Mouse (Mus musculus): ENCODE measurements around the gene Bub1b. TPM values are rescaled to one million over a fixed set of nuclear protein-coding genes. Genes with fewer than 3 reads are reported as not detected.

Bub1b gene
- total and polyA plus RNA-seq, 3 experiments = 91.5 to 118 (median 99.3) TPM

GRCm38 (mm10) chr2:118661891-118662290, 63.9 kb downstream of the Bub1b start:
- H3K36me3 ChIP-seq (replicated peaks in 1 of 2; ENCODE audit: control insufficient read depth in 1 of 2, insufficient read depth in 1 of 2, low read length in 1 of 2) = no peaks in the 10 kb centered on the region
- DNase-seq (ENCODE audit: extremely low read depth) = no peak
- H3K27ac ChIP-seq (ENCODE audit: insufficient read depth, low read depth) = no peak overlapping the region
- TF ChIP-seq EP300 (IDR thresholded peaks at IDR 0.05; ENCODE audit: low read length) (no peak), POLR2AphosphoS2 (IDR thresholded peaks at IDR 0.05; ENCODE audit: low read depth, low read length) (no peak), GABPA (IDR thresholded peaks at IDR 0.05; ENCODE audit: insufficient replicate concordance, low read depth, low read length) (no peak), MAFK (IDR thresholded peaks at IDR 0.05; ENCODE audit: insufficient replicate concordance, low read length) (no peak), TBP (conservative IDR thresholded peaks at IDR 0.05; ENCODE audit: low read depth, low read length) (no peak), IRF4 (IDR thresholded peaks at IDR 0.05; ENCODE audit: low read depth, low read length) (no peak), MYC (IDR thresholded peaks at IDR 0.05; ENCODE audit: low read depth, low read length) (no peak), NRF1 (IDR thresholded peaks at IDR 0.05; ENCODE audit: low read depth, low read length) (no peak), SMC3 (IDR thresholded peaks at IDR 0.05; ENCODE audit: low read depth, low read length) (no peak), RAD21 (IDR thresholded peaks at IDR 0.05; ENCODE audit: low read depth, low read length) (no peak), MAX (IDR thresholded peaks at IDR 0.05; ENCODE audit: low read length) (no peak), ZNF384 (IDR thresholded peaks at IDR 0.05; ENCODE audit: low read depth, low read length) (no peak), NELFE (IDR thresholded peaks at IDR 0.05; ENCODE audit: low read depth, low read length) (no peak), ZC3H11A (IDR thresholded peaks at IDR 0.05; ENCODE audit: low read depth, low read length) (no peak), POLR2A (IDR thresholded peaks at IDR 0.05; ENCODE audit: low read depth, low read length) (no peak), KAT2A (IDR thresholded peaks at IDR 0.05; ENCODE audit: insufficient replicate concordance, low read length) (no peak)
- H3K4me1 ChIP-seq (ENCODE audit: control insufficient read depth in 1 of 2, insufficient read depth in 2 of 2) = peaks cover 42 to 81% of the 10 kb centered on the region in 2 experiments
- dilution Hi-C loops (cut with MboI; ENCODE audit: extremely low pct_ligation_motif_present, extremely low pct_unique_long_range_greater_than_20kb, low sequenced_read_pairs) (no loop called here), in situ Hi-C loops (cut with MboI; ENCODE audit: low pct_ligation_motif_present, low pct_unique_long_range_greater_than_20kb, low sequenced_read_pairs) (no loop called here)
- no peaks in the 10 kb centered on the region for H3K9me3 ChIP-seq (replicated peaks; ENCODE audit: low read length)
- no peaks in the 10 kb centered on the region for H3K79me2 ChIP-seq (replicated peaks; ENCODE audit: control insufficient read depth, extremely low read depth, insufficient read depth, poor library complexity, severe bottlenecking)
- no peak overlapping the region for H3K4me2 ChIP-seq (ENCODE audit: insufficient read depth, low read depth, poor library complexity, severe bottlenecking)
- no peak overlapping the region for H3K4me3 ChIP-seq (replicated peaks in 1 of 3; ENCODE audit: low read depth in 2 of 3, low read length in 2 of 3, poor library complexity in 1 of 3)
- H3K9ac ChIP-seq (ENCODE audit: insufficient read depth, low read depth) = no peak overlapping the region
- H3K27me3 ChIP-seq (replicated peaks) = peaks cover 7% of the 10 kb centered on the region

DNA sequence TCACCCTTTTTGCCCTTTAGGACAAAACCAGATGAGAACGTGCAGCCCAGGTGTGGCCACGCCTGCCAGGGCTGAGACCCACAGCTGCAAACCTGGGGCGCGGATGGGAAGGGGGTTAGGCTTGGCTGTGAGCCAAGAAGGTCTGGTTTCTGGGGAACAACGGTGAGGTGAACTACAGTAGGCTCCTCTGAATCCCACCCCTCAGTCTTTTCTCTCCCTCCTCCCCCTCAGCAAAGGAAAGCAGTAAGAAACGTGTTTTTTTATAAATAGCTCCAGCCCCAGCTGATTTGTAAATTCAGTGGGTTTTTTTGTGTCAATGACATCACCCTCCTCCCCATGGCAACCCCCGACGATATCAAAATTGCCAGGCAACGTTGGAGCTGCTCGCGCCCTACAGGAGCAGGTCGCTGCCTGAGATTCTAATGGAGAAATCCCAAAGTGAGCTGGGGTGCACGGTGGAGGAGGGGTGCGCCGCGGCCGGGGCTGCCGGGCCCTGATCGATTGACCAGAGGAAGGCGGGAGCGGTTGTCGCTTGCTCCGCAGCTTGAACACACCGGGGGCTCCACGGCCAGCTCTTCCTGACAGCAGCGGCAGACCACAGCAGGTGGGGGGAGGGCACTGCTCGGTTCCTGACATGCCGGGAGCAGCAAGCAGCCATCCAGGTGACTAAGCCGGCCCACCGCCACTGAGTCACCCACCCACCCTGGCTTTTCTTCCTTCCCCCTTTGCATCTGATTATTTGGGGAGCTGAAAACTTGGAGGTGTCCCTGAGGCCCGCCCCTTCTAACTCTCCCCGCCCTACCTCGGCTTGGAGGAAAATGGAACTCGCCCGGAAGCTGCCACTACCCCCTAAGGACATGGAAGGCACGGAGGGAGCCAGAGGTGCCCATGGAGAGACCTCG, 65.1 kb downstream of the Bub1b start, which contains the start of gene Pak6:
Gene Pak6 (plus strand): TSS at position 402 of the 902 bp plus-strand sequence.
- Histone ChIP-seq H3K9me3 (replicated peaks; ENCODE audit: low read length) (no peaks in the 10 kb centered on the region), H3K36me3 (replicated peaks in 1 of 2; ENCODE audit: control insufficient read depth in 1 of 2, insufficient read depth in 1 of 2, low read length in 1 of 2) (no peaks in the 10 kb centered on the region), H3K79me2 (replicated peaks; ENCODE audit: control insufficient read depth, extremely low read depth, insufficient read depth, poor library complexity, severe bottlenecking) (no peaks in the 10 kb centered on the region), H3K27ac (ENCODE audit: insufficient read depth, low read depth) (no peak within 1 kb of the TSS), H3K4me2 (ENCODE audit: insufficient read depth, low read depth, poor library complexity, severe bottlenecking) (peak within 1 kb of the TSS; percentile 76), H3K9ac (ENCODE audit: insufficient read depth, low read depth) (peak within 1 kb of the TSS; percentile 4; the same call in 1 of the 2 replicates), H3K4me1 (ENCODE audit: control insufficient read depth in 1 of 2, insufficient read depth in 2 of 2) (peaks cover 38 to 75% of the 10 kb centered on the region in 2 experiments), H3K27me3 (replicated peaks) (peaks cover 7% of the 10 kb centered on the region), H3K4me3 (replicated peaks in 1 of 3; ENCODE audit: low read depth in 2 of 3, low read length in 2 of 3, poor library complexity in 1 of 3) (peak within 1 kb of the TSS; percentile 10 to 48 (median 39))
- TF ChIP-seq IRF4 (IDR thresholded peaks at IDR 0.05; ENCODE audit: low read depth, low read length) (no peak), MYC (IDR thresholded peaks at IDR 0.05; ENCODE audit: low read depth, low read length) (0 out of 2 replicates have a peak, but pooled peaks have one; percentile 27), JUN (IDR thresholded peaks at IDR 0.05; ENCODE audit: insufficient read depth, low read depth, low read length) (peak; percentile 63), MEF2A (IDR thresholded peaks at IDR 0.05; ENCODE audit: borderline replicate concordance, low read depth, low read length) (peak; percentile 81; the same call in 1 of the 2 replicates), PAX5 (IDR thresholded peaks at IDR 0.05; ENCODE audit: low read length) (no peak), BHLHE40 (IDR thresholded peaks at IDR 0.05; ENCODE audit: low read depth, low read length) (peak; percentile 65), MXI1 (IDR thresholded peaks at IDR 0.05; ENCODE audit: low read depth, low read length) (peak; percentile 55; the same call in 1 of the 2 replicates), NRF1 (IDR thresholded peaks at IDR 0.05; ENCODE audit: low read depth, low read length) (no peak), RAD21 (IDR thresholded peaks at IDR 0.05; ENCODE audit: low read depth, low read length) (no peak), CHD1 (IDR thresholded peaks at IDR 0.05; ENCODE audit: low read depth, low read length) (no peak), ETS1 (conservative IDR thresholded peaks at IDR 0.05; ENCODE audit: low read depth, low read length) (peak; percentile 78), ZC3H11A (IDR thresholded peaks at IDR 0.05; ENCODE audit: low read depth, low read length) (no peak), ZNF384 (IDR thresholded peaks at IDR 0.05; ENCODE audit: low read depth, low read length) (peak; percentile 47), CTCF (conservative IDR thresholded peaks at IDR 0.05 in 1 of 2, IDR thresholded peaks at IDR 0.05 in 1 of 2; ENCODE audit: low read depth in 2 of 2, low read length in 2 of 2) (no peak), JUND (conservative IDR thresholded peaks at IDR 0.05; ENCODE audit: low read depth, low read length) (no peak), ZMIZ1 (IDR thresholded peaks at IDR 0.05; ENCODE audit: low read depth, low read length) (no peak), NELFE (IDR thresholded peaks at IDR 0.05; ENCODE audit: low read depth, low read length) (no peak)
- dilution Hi-C loops (cut with MboI; ENCODE audit: extremely low pct_ligation_motif_present, extremely low pct_unique_long_range_greater_than_20kb, low sequenced_read_pairs) (no loop called here), in situ Hi-C loops (cut with MboI; ENCODE audit: low pct_ligation_motif_present, low pct_unique_long_range_greater_than_20kb, low sequenced_read_pairs) (no loop called here)
- DNase-seq (ENCODE audit: extremely low read depth) = peak; percentile 42

All from CH12.LX (cell line).